Mouse (Mus musculus): ENCODE measurements around the gene Lrp10. TPM values are rescaled to one million over a fixed set of nuclear protein-coding genes. Genes with fewer than 3 reads are reported as not detected.
A peak's percentile ranks its signal among the peaks of the same experiment; 100 is the strongest.

The Lrp10 gene
- polyA plus RNA-seq, 1 experiment from 2014 or later = 76.5 TPM

- no peak overlapping the region for H3K4me2 ChIP-seq (ENCODE audit: low read length)
- H3K27me3 ChIP-seq (ENCODE audit: insufficient read depth, low read length) = no peaks in the 10 kb centered on the region
- H3K9me3 ChIP-seq (replicated peaks; ENCODE audit: low read length) = no peaks in the 10 kb centered on the region
- H3K4me1 ChIP-seq (replicated peaks; ENCODE audit: insufficient read depth, low read length) = no peaks in the 10 kb centered on the region; the same call in 1 of the 2 replicates
- 89% methylated on average over 2 of the region's 2 CpGs for WGBS
- H3K4me3 ChIP-seq (replicated peaks; ENCODE audit: low read depth, low read length) = no peak overlapping the region
- H3K27ac ChIP-seq = no peak overlapping the region
- no peak for TF ChIP-seq CTCF (IDR thresholded peaks at IDR 0.05; ENCODE audit: low read depth)
- peaks cover 35% of the 10 kb centered on the region for H3K36me3 ChIP-seq (ENCODE audit: insufficient read depth, low read length)
- no peak overlapping the region for H3K9ac ChIP-seq (ENCODE audit: low read depth, low read length)
- ATAC-seq (replicated peaks; ENCODE audit: low FRiP score, low read depth) (no peak), DNase-seq (ENCODE audit: low spot score) (no peak)
These were observed 7.5 kb downstream of the Lrp10 start for GRCm38 (mm10) chr14:54471467-54471866.

GRCm38 (mm10) chr14:54472671-54473070 is 8.7 kb downstream of the Lrp10 start:
- Histone ChIP-seq H3K9me3 (replicated peaks; ENCODE audit: low read length) (no peaks in the 10 kb centered on the region), H3K4me1 (replicated peaks; ENCODE audit: insufficient read depth, low read length) (no peaks in the 10 kb centered on the region; the same call in 1 of the 2 replicates), H3K27ac (no peak overlapping the region), H3K9ac (ENCODE audit: low read depth, low read length) (no peak overlapping the region), H3K27me3 (ENCODE audit: insufficient read depth, low read length) (no peaks in the 10 kb centered on the region), H3K4me2 (ENCODE audit: low read length) (no peak overlapping the region), H3K4me3 (replicated peaks; ENCODE audit: low read depth, low read length) (no peak overlapping the region), H3K36me3 (ENCODE audit: insufficient read depth, low read length) (peaks cover 26% of the 10 kb centered on the region)
- DNase-seq (ENCODE audit: low spot score) = no peak
- 68% methylated on average over 5 of the region's 5 CpGs for WGBS
- ATAC-seq (replicated peaks; ENCODE audit: low FRiP score, low read depth) = no peak
- no peak for TF ChIP-seq CTCF (IDR thresholded peaks at IDR 0.05; ENCODE audit: low read depth)

- H3K27ac ChIP-seq = no peak overlapping the region
- H3K4me1 ChIP-seq (replicated peaks; ENCODE audit: insufficient read depth, low read length) = peaks cover 4% of the 10 kb centered on the region; the same call in 1 of the 2 replicates
- no peak overlapping the region for H3K9ac ChIP-seq (ENCODE audit: low read depth, low read length)
- 82% methylated on average over 5 of the region's 5 CpGs for WGBS
- no peak for TF ChIP-seq CTCF (IDR thresholded peaks at IDR 0.05; ENCODE audit: low read depth)
- H3K4me3 ChIP-seq (replicated peaks; ENCODE audit: low read depth, low read length) = no peak overlapping the region
- ATAC-seq (replicated peaks; ENCODE audit: low FRiP score, low read depth) (no peak), DNase-seq (ENCODE audit: low spot score) (no peak)
- no peak overlapping the region for H3K4me2 ChIP-seq (ENCODE audit: low read length)
- no peaks in the 10 kb centered on the region for H3K27me3 ChIP-seq (ENCODE audit: insufficient read depth, low read length)
- H3K9me3 ChIP-seq (replicated peaks; ENCODE audit: low read length) = no peaks in the 10 kb centered on the region
- peaks cover 6% of the 10 kb centered on the region; the same call in 1 of the 2 replicates for H3K36me3 ChIP-seq (ENCODE audit: insufficient read depth, low read length)
These were observed 10.8 kb downstream of the Lrp10 start for GRCm38 (mm10) chr14:54474744-54475143.

GRCm38 (mm10) chr14:54475941-54476844 is 12.3 kb downstream of the Lrp10 start, which contains the start of gene Rem2:
Rem2 (plus strand) TSS chr14:54476100.
- 0 out of 2 replicates have a peak, but pooled peaks have one; percentile 1 for TF ChIP-seq CTCF (IDR thresholded peaks at IDR 0.05; ENCODE audit: low read depth)
- Histone ChIP-seq H3K4me3 (replicated peaks; ENCODE audit: low read depth, low read length) (peak within 1 kb of the TSS; percentile 38), H3K36me3 (ENCODE audit: insufficient read depth, low read length) (no peaks in the 10 kb centered on the region), H3K4me2 (ENCODE audit: low read length) (peak within 1 kb of the TSS; percentile 88), H3K4me1 (replicated peaks; ENCODE audit: insufficient read depth, low read length) (peaks cover 4% of the 10 kb centered on the region; the same call in 1 of the 2 replicates), H3K9me3 (replicated peaks; ENCODE audit: low read length) (no peaks in the 10 kb centered on the region), H3K27ac (no peak within 1 kb of the TSS), H3K27me3 (ENCODE audit: insufficient read depth, low read length) (no peaks in the 10 kb centered on the region), H3K9ac (ENCODE audit: low read depth, low read length) (peak within 1 kb of the TSS; percentile 60)
- 2% methylated on average over 23 of the region's 23 CpGs for WGBS
- DNase-seq (ENCODE audit: low spot score) = peak; percentile 72
- ATAC-seq (replicated peaks; ENCODE audit: low FRiP score, low read depth) = peak; percentile 65

- Histone ChIP-seq H3K9ac (ENCODE audit: low read depth, low read length) (no peak overlapping the region), H3K36me3 (ENCODE audit: insufficient read depth, low read length) (no peaks in the 10 kb centered on the region), H3K27ac (no peak overlapping the region), H3K27me3 (ENCODE audit: insufficient read depth, low read length) (no peaks in the 10 kb centered on the region), H3K4me3 (replicated peaks; ENCODE audit: low read depth, low read length) (no peak overlapping the region), H3K9me3 (replicated peaks; ENCODE audit: low read length) (no peaks in the 10 kb centered on the region), H3K4me2 (ENCODE audit: low read length) (no peak overlapping the region), H3K4me1 (replicated peaks; ENCODE audit: insufficient read depth, low read length) (peaks cover 4% of the 10 kb centered on the region; the same call in 1 of the 2 replicates)
- TF ChIP-seq CTCF (IDR thresholded peaks at IDR 0.05; ENCODE audit: low read depth) = no peak
- DNase-seq (ENCODE audit: low spot score) = no peak
- ATAC-seq (replicated peaks; ENCODE audit: low FRiP score, low read depth) = no peak
- WGBS = 77% methylated on average over 15 of the region's 15 CpGs
These were observed 13.4 kb downstream of the Lrp10 start for GRCm38 (mm10) chr14:54477172-54477909.

- H3K4me2 ChIP-seq (ENCODE audit: low read length) = peak overlapping the region; percentile 81
- DNase-seq (ENCODE audit: low spot score) = peak; percentile 65
- no peak overlapping the region for H3K27ac ChIP-seq
- 2% methylated on average over 37 of the region's 40 CpGs for WGBS
- H3K4me3 ChIP-seq (replicated peaks; ENCODE audit: low read depth, low read length) = peak overlapping the region; percentile 46
- peaks cover 4% of the 10 kb centered on the region; the same call in 1 of the 2 replicates for H3K4me1 ChIP-seq (replicated peaks; ENCODE audit: insufficient read depth, low read length)
- H3K36me3 ChIP-seq (ENCODE audit: insufficient read depth, low read length) = no peaks in the 10 kb centered on the region
- no peak for TF ChIP-seq CTCF (IDR thresholded peaks at IDR 0.05; ENCODE audit: low read depth)
- H3K9ac ChIP-seq (ENCODE audit: low read depth, low read length) = peak overlapping the region; percentile 55
- H3K9me3 ChIP-seq (replicated peaks; ENCODE audit: low read length) = no peaks in the 10 kb centered on the region
- peak; percentile 67 for ATAC-seq (replicated peaks; ENCODE audit: low FRiP score, low read depth)
- H3K27me3 ChIP-seq (ENCODE audit: insufficient read depth, low read length) = no peaks in the 10 kb centered on the region
These were observed 15.5 kb downstream of the Lrp10 start for GRCm38 (mm10) chr14:54479451-54479920.
